Mouse (Mus musculus) heart, embryonic 13.5 days (tissue): ENCODE data around the gene Coa5. TPM values are rescaled to one million over a fixed set of nuclear protein-coding genes. Genes with fewer than 3 reads are reported as not detected.
A peak's percentile ranks its signal among the peaks of the same experiment; 100 is the strongest.

Experiments
- ATAC-seq: fragments of 200-750 bp; cut with Nextera tagmentation; 2 replicates; pipeline ENCODE4 v1.8.0; 2017; ENCODE audit warnings: moderate TSS enrichment; ENCODE audit not compliant: insufficient number of reproducible peaks, low FRiP score, low TSS enrichment; ENCODE audit errors: extremely low read depth
- H3K27ac ChIP-seq: fragments of 300-500 bp; sonication (generic); replicated peaks from 2 replicates; pipeline ENCODE4 v1.5.1; 2015; ENCODE audit warnings: moderate library complexity, mild to moderate bottlenecking, inconsistent platforms
- H3K27me3 ChIP-seq: fragments of 300-500 bp; sonication (generic); replicated peaks from 2 replicates; pipeline ENCODE4 v1.6.1; 2015; ENCODE audit warnings: mild to moderate bottlenecking, inconsistent platforms
- H3K36me3 ChIP-seq: fragments of 300-500 bp; sonication (generic); 2 replicates; pipeline ENCODE4 v1.6.1; 2015; ENCODE audit warnings: mild to moderate bottlenecking, inconsistent platforms
- H3K4me1 ChIP-seq: fragments of 300-500 bp; sonication (generic); 2 replicates; pipeline ENCODE4 v1.6.1; 2015; ENCODE audit warnings: inconsistent platforms
- H3K4me2 ChIP-seq: fragments of 300-500 bp; sonication (generic); 2 replicates; pipeline ENCODE4 v1.6.1; 2015; ENCODE audit warnings: inconsistent platforms, mild to moderate bottlenecking, moderate library complexity
- H3K4me3 ChIP-seq: fragments of 300-500 bp; sonication (generic); 2 replicates; pipeline ENCODE4 v1.5.1; 2015; ENCODE audit warnings: moderate library complexity, mild to moderate bottlenecking, inconsistent platforms
- H3K9ac ChIP-seq: fragments of 300-500 bp; sonication (generic); 2 replicates; pipeline ENCODE4 v1.6.1; 2015; ENCODE audit warnings: inconsistent platforms, mild to moderate bottlenecking, moderate library complexity
- H3K9me3 ChIP-seq: fragments of 300-500 bp; sonication (generic); 2 replicates; pipeline ENCODE4 v1.6.1; 2016; ENCODE audit warnings: inconsistent platforms
- WGBS: fragments of 180-500 bp; shearing (Covaris S2); methylation state at CpG from one replicate; pipeline ENCODE4 v1.1.7; 2015; ENCODE audit warnings: mixed read lengths; 5-methylcytosine and 5-hydroxymethylcytosine counted together
- polyA plus RNA-seq: library from polyadenylated mRNA; unstranded; fragments of >200 nt; fragmentation: Nextera tagmentation; extraction: Ambion mirVana; gene quantifications from 2 replicates; pipeline ENCODE4 v1.2.1, GENCODE M21; 2015

Coa5 gene
- polyA plus RNA-seq, 1 experiment from 2014 or later: 56.8 TPM

- peaks cover 6% of the 10 kb centered on the region for H3K9me3 ChIP-seq
- H3K27ac ChIP-seq: peak overlapping the region; percentile 78; the same call in 1 of the 2 replicates
- peaks cover 66% of the 10 kb centered on the region for H3K36me3 ChIP-seq
- WGBS: 42% methylated on average over 2 of the region's 2 CpGs
- H3K4me2 ChIP-seq: peak overlapping the region; percentile 95
- no peak for ATAC-seq
- H3K27me3 ChIP-seq: no peaks in the 10 kb centered on the region
- peaks cover 30% of the 10 kb centered on the region for H3K4me1 ChIP-seq
- peak overlapping the region; percentile 96 for H3K4me3 ChIP-seq
- peak overlapping the region; percentile 97 for H3K9ac ChIP-seq
Observed at GRCm38 (mm10) chr1:37428911-37429310, 992 bp downstream of the Coa5 start.

- 90% methylated on average over 8 of the region's 8 CpGs for WGBS
- Histone ChIP-seq H3K4me3 (no peak overlapping the region), H3K9me3 (peaks cover 10% of the 10 kb centered on the region), H3K9ac (no peak overlapping the region), H3K4me1 (peaks cover 30% of the 10 kb centered on the region), H3K4me2 (no peak overlapping the region), H3K36me3 (peaks cover 65% of the 10 kb centered on the region), H3K27ac (no peak overlapping the region), H3K27me3 (no peaks in the 10 kb centered on the region)
- no peak for ATAC-seq
Observed at GRCm38 (mm10) chr1:37427144-37427875, 2.6 kb downstream of the Coa5 start.

- WGBS: 94% methylated on average over 1 of the region's 1 CpGs
- ATAC-seq: no peak
Observed at GRCm38 (mm10) chr1:37419420-37419819, 10.5 kb downstream of the Coa5 start.

GRCm38 (mm10) chr1:37415394-37415793 lies 14.5 kb downstream of the Coa5 start:
- no peaks in the 10 kb centered on the region for H3K4me1 ChIP-seq
- peaks cover 49% of the 10 kb centered on the region for H3K36me3 ChIP-seq
- no peak overlapping the region for H3K4me3 ChIP-seq
- 92% methylated on average over 1 of the region's 1 CpGs for WGBS
- no peak overlapping the region for H3K27ac ChIP-seq
- H3K9me3 ChIP-seq: no peaks in the 10 kb centered on the region
- no peaks in the 10 kb centered on the region for H3K27me3 ChIP-seq
- H3K4me2 ChIP-seq: no peak overlapping the region
- no peak for ATAC-seq
- H3K9ac ChIP-seq: no peak overlapping the region

More at GRCm38 (mm10) chr1:37419420-37419819, 10.5 kb downstream of the Coa5 start:
- Histone ChIP-seq H3K27me3 (no peaks in the 10 kb centered on the region), H3K4me3 (no peak overlapping the region), H3K27ac (no peak overlapping the region), H3K36me3 (peaks cover 75% of the 10 kb centered on the region), H3K9ac (no peak overlapping the region), H3K4me2 (no peak overlapping the region), H3K9me3 (peaks cover 9% of the 10 kb centered on the region), H3K4me1 (no peaks in the 10 kb centered on the region)

- H3K4me2 ChIP-seq: no peak overlapping the region
Observed at GRCm38 (mm10) chr1:37409647-37410046, 20.3 kb downstream of the Coa5 start.

GRCm38 (mm10) chr1:37408678-37409077 lies 21.2 kb downstream of the Coa5 start:
- 71% methylated on average over 3 of the region's 3 CpGs for WGBS
- peaks cover 10% of the 10 kb centered on the region for H3K4me1 ChIP-seq

More at GRCm38 (mm10) chr1:37409647-37410046, 20.3 kb downstream of the Coa5 start:
- Histone ChIP-seq H3K9me3 (no peaks in the 10 kb centered on the region), H3K36me3 (peaks cover 10% of the 10 kb centered on the region; the same call in 1 of the 2 replicates), H3K27ac (no peak overlapping the region), H3K27me3 (no peaks in the 10 kb centered on the region), H3K4me1 (peaks cover 10% of the 10 kb centered on the region), H3K4me3 (no peak overlapping the region), H3K9ac (no peak overlapping the region)
- ATAC-seq: no peak

GRCm38 (mm10) chr1:37408059-37408458 lies 21.8 kb downstream of the Coa5 start:
- no peak for ATAC-seq
- H3K9me3 ChIP-seq: no peaks in the 10 kb centered on the region
- 77% methylated on average over 8 of the region's 8 CpGs for WGBS
- H3K27me3 ChIP-seq: no peaks in the 10 kb centered on the region
- no peak overlapping the region for H3K4me2 ChIP-seq
- H3K4me3 ChIP-seq: no peak overlapping the region
- no peak overlapping the region for H3K9ac ChIP-seq
- H3K4me1 ChIP-seq: peaks cover 10% of the 10 kb centered on the region
- no peak overlapping the region for H3K27ac ChIP-seq
- H3K36me3 ChIP-seq: peaks cover 14% of the 10 kb centered on the region; the same call in 1 of the 2 replicates

More at GRCm38 (mm10) chr1:37408678-37409077, 21.2 kb downstream of the Coa5 start:
- no peak overlapping the region for H3K9ac ChIP-seq
- ATAC-seq: no peak
- no peak overlapping the region for H3K4me3 ChIP-seq
- H3K4me2 ChIP-seq: no peak overlapping the region
- H3K27me3 ChIP-seq: no peaks in the 10 kb centered on the region
- H3K36me3 ChIP-seq: peaks cover 10% of the 10 kb centered on the region; the same call in 1 of the 2 replicates
- H3K27ac ChIP-seq: no peak overlapping the region
- no peaks in the 10 kb centered on the region for H3K9me3 ChIP-seq

GRCm38 (mm10) chr1:37407228-37407627 lies 22.7 kb downstream of the Coa5 start:
- ATAC-seq: no peak
- Histone ChIP-seq H3K4me3 (no peak overlapping the region), H3K9ac (no peak overlapping the region), H3K4me1 (peaks cover 10% of the 10 kb centered on the region), H3K27me3 (no peaks in the 10 kb centered on the region), H3K27ac (no peak overlapping the region), H3K36me3 (peaks cover 14% of the 10 kb centered on the region; the same call in 1 of the 2 replicates), H3K4me2 (no peak overlapping the region), H3K9me3 (no peaks in the 10 kb centered on the region)
- WGBS: 77% methylated on average over 8 of the region's 8 CpGs

- Histone ChIP-seq H3K36me3 (peaks cover 18% of the 10 kb centered on the region; the same call in 1 of the 2 replicates), H3K27ac (no peak overlapping the region), H3K4me2 (no peak overlapping the region), H3K9me3 (no peaks in the 10 kb centered on the region), H3K27me3 (no peaks in the 10 kb centered on the region), H3K4me1 (peaks cover 11% of the 10 kb centered on the region), H3K9ac (no peak overlapping the region), H3K4me3 (no peak overlapping the region)
- no peak for ATAC-seq
- 72% methylated on average over 2 of the region's 2 CpGs for WGBS
Observed at GRCm38 (mm10) chr1:37405137-37405536, 24.8 kb downstream of the Coa5 start.

- no peak overlapping the region for H3K27ac ChIP-seq
- H3K9ac ChIP-seq: no peak overlapping the region
- WGBS: 45% methylated on average over 4 of the region's 4 CpGs
- peaks cover 19% of the 10 kb centered on the region for H3K36me3 ChIP-seq
- H3K4me1 ChIP-seq: peaks cover 28% of the 10 kb centered on the region
- H3K9me3 ChIP-seq: no peaks in the 10 kb centered on the region
- H3K4me3 ChIP-seq: no peak overlapping the region
- H3K4me2 ChIP-seq: no peak overlapping the region
- no peaks in the 10 kb centered on the region for H3K27me3 ChIP-seq
- ATAC-seq: no peak
Observed at GRCm38 (mm10) chr1:37401687-37402086, 28.2 kb downstream of the Coa5 start.

GRCm38 (mm10) chr1:37399734-37400133 lies 30.2 kb downstream of the Coa5 start:
- H3K4me3 ChIP-seq: no peak overlapping the region
- H3K27ac ChIP-seq: peak overlapping the region; percentile 78
- peaks cover 23% of the 10 kb centered on the region for H3K36me3 ChIP-seq
- no peak for ATAC-seq
- H3K27me3 ChIP-seq: no peaks in the 10 kb centered on the region
- H3K9me3 ChIP-seq: no peaks in the 10 kb centered on the region
- no peak overlapping the region; the same call in 1 of the 2 replicates for H3K4me2 ChIP-seq
- peaks cover 28% of the 10 kb centered on the region for H3K4me1 ChIP-seq
- WGBS: 40% methylated on average over 8 of the region's 8 CpGs
- H3K9ac ChIP-seq: 0 out of 2 replicates have a peak overlapping the region, but pooled peaks have one; percentile 33

- WGBS: 46% methylated on average over 3 of the region's 3 CpGs
- no peak overlapping the region for H3K9ac ChIP-seq
- H3K4me3 ChIP-seq: no peak overlapping the region
- peaks cover 28% of the 10 kb centered on the region for H3K4me1 ChIP-seq
- no peak overlapping the region; the same call in 1 of the 2 replicates for H3K4me2 ChIP-seq
- peaks cover 29% of the 10 kb centered on the region for H3K36me3 ChIP-seq
- no peaks in the 10 kb centered on the region for H3K9me3 ChIP-seq
- H3K27ac ChIP-seq: peak overlapping the region; percentile 78
- no peaks in the 10 kb centered on the region for H3K27me3 ChIP-seq
- no peak for ATAC-seq
Observed at GRCm38 (mm10) chr1:37398961-37399360, 30.9 kb downstream of the Coa5 start.
